Mouse (Mus musculus) intestine, postnatal 0 days (tissue): ENCODE results near the gene Tor1aip2. TPM values are rescaled to one million over a fixed set of nuclear protein-coding genes. Genes with fewer than 3 reads are reported as not detected.

ENCODE experiments used
- ATAC-seq: fragments of 200-750 bp; cut with Nextera tagmentation; 2 replicates; pipeline ENCODE4 v1.8.0; 2017; ENCODE audit warnings: mild to moderate bottlenecking, moderate TSS enrichment, moderate library complexity
- H3K27ac ChIP-seq: fragments of 300-500 bp; sonication (generic); 2 replicates; pipeline ENCODE4 v1.5.1; 2014; ENCODE audit warnings: mild to moderate bottlenecking, low read depth, low read length, moderate library complexity
- H3K27me3 ChIP-seq: fragments of 300-500 bp; sonication (generic); replicated peaks from 2 replicates; pipeline ENCODE4 v1.6.1; 2014; ENCODE audit warnings: low read length, mixed read lengths; ENCODE audit not compliant: control insufficient read depth, insufficient read depth
- H3K36me3 ChIP-seq: fragments of 300-500 bp; sonication (generic); 2 replicates; pipeline ENCODE4 v1.6.1; 2014; ENCODE audit warnings: mild to moderate bottlenecking, moderate library complexity; ENCODE audit not compliant: control insufficient read depth, insufficient read depth
- H3K4me1 ChIP-seq: fragments of 300-500 bp; sonication (generic); replicated peaks from 2 replicates; pipeline ENCODE4 v1.6.1; 2014; ENCODE audit warnings: antibody characterized with exemption, low read length, mixed read lengths; ENCODE audit not compliant: control insufficient read depth, insufficient read depth
- H3K4me2 ChIP-seq: fragments of 300-500 bp; sonication (generic); replicated peaks from 2 replicates; pipeline ENCODE4 v1.6.1; 2014; ENCODE audit warnings: low read depth, mild to moderate bottlenecking, moderate library complexity
- H3K4me3 ChIP-seq: fragments of 300-500 bp; sonication (generic); 2 replicates; pipeline ENCODE4 v1.5.1; 2014; ENCODE audit warnings: low read depth, low read length
- H3K9ac ChIP-seq: fragments of 300-500 bp; sonication (generic); 2 replicates; pipeline ENCODE4 v1.6.1; 2014; ENCODE audit warnings: mild to moderate bottlenecking, low read depth, low read length
- H3K9me3 ChIP-seq: fragments of 300-500 bp; sonication (generic); 2 replicates; pipeline ENCODE4 v1.6.1; 2016; ENCODE audit warnings: mixed run types; ENCODE audit not compliant: control insufficient read depth
- CTCF ChIP-seq: sonication (generic); IDR thresholded peaks from 2 replicates; pipeline ENCODE4 v1.5.1; 2016; ENCODE audit warnings: low read depth, mild to moderate bottlenecking, control low read depth, antibody characterized with exemption, moderate library complexity
- WGBS: fragments of 180-500 bp; shearing (Covaris S2); extraction: QIAGEN DNeasy Blood & Tissue Kit; methylation state at CpG from one replicate; pipeline ENCODE4 v1.1.7; 2014; 5-methylcytosine and 5-hydroxymethylcytosine counted together
- polyA plus RNA-seq: library from polyadenylated mRNA; unstranded; fragments of >200 nt; fragmentation: Nextera tagmentation; extraction: Ambion mirVana; gene quantifications from 2 replicates; pipeline ENCODE4 v1.2.1, GENCODE M21; 2015

Tor1aip2 gene
- polyA plus RNA-seq, 1 experiment from 2014 or later: 129 TPM

DNA sequence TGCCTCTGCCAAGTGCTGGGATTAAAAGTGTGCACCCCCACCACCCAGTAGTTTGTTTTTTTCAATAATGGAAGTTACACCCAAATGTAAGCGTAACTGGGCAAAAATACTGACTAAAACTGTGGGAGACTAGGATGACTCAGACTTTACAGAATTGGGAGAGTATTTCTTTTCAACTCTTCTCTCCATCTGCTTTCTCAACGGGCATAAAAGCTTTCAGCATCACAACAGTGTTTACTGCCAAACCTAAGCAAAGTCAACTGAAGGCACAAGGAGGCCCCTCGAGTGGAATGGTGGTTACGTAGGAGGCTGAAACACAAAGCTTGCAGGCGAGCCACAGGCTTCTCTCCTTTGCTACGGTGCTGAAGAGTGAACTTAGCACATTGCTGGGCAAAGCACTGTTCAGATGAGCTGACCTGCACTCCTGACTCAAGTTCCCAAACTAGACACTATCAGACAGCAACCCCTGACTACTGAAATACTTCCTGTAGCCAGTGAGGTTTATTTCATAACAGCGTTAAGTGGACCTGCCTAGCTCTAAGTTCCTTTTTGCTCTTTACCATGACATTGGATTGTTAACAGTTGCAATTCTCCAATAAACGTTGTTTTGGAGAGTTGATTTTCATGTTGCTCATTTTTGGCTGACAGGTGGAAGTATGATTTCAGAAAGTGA, 10.2 kb upstream of the Tor1aip2 start:
- Histone ChIP-seq H3K27me3 (no peaks in the 10 kb centered on the region), H3K9me3 (no peaks in the 10 kb centered on the region), H3K4me1 (no peaks in the 10 kb centered on the region), H3K4me3 (no peak overlapping the region), H3K9ac (no peak overlapping the region), H3K27ac (no peak overlapping the region), H3K36me3 (peaks cover 40% of the 10 kb centered on the region), H3K4me2 (no peak overlapping the region)
- TF ChIP-seq CTCF: no peak
- no peak for ATAC-seq
- WGBS: 80% methylated on average over 8 of the region's 8 CpGs

DNA sequence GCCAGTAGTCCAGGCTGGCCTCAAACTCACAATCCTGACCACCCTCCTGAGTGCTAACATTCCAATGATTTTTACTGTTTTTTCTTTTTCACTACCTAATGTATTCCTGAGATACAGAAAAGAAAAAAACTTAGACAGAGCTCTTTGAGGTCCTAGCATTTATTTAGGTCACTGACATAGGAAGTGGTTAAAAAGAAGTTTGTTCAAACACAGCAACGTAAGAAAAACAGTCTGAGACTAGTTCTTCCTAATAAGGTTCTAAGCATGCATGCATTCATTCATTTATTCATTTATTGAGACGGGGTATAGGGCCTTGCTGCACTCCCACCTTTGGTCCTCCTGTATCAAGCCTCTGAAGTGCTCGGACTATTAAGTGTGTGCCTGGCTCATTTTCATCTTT, 7.4 kb upstream of the Tor1aip2 start:
- no peak overlapping the region for H3K4me2 ChIP-seq
- H3K9me3 ChIP-seq: no peaks in the 10 kb centered on the region
- no peak for ATAC-seq
- H3K4me1 ChIP-seq: no peaks in the 10 kb centered on the region
- WGBS: 88% methylated on average over 3 of the region's 3 CpGs
- no peaks in the 10 kb centered on the region for H3K27me3 ChIP-seq
- H3K36me3 ChIP-seq: peaks cover 42% of the 10 kb centered on the region
- H3K9ac ChIP-seq: no peak overlapping the region
- no peak overlapping the region for H3K4me3 ChIP-seq
- H3K27ac ChIP-seq: no peak overlapping the region
- TF ChIP-seq CTCF: no peak

DNA sequence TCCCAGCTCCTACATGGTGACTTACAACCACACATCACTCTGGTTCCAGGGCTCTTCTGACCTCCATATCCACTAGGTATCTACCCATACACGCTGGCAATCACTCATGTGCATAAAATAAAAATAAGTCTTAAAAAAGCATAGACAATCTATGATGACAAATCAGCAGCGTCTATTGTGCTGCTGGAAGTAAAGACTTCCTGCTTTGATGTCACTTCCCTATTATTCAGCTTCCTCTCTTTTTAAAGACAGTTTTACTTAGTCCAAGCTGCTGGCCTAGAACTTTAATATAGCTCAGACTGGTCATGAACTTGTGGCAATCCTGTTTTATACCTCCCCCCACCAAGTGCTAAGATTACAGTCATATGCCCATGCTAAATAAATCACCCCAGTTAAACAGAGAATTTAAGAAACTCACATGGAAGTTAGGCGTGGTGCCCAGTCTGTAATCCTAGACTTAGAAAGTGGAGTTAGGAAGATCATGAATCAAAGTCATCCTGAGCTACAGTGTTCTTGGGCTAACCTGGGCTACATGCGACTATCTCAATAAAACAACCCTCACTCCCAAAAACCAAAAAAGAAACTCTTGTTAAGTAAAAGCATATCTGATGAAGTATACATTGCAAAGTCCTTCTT, 6.7 kb upstream of the Tor1aip2 start:
- H3K27me3 ChIP-seq: no peaks in the 10 kb centered on the region
- no peak overlapping the region for H3K9ac ChIP-seq
- no peak for TF ChIP-seq CTCF
- no peaks in the 10 kb centered on the region for H3K9me3 ChIP-seq
- H3K4me3 ChIP-seq: no peak overlapping the region
- no peak for ATAC-seq
- no peak overlapping the region for H3K27ac ChIP-seq
- no peak overlapping the region for H3K4me2 ChIP-seq
- peaks cover 46% of the 10 kb centered on the region for H3K36me3 ChIP-seq
- H3K4me1 ChIP-seq: no peaks in the 10 kb centered on the region
- WGBS: 85% methylated on average over 4 of the region's 4 CpGs

DNA sequence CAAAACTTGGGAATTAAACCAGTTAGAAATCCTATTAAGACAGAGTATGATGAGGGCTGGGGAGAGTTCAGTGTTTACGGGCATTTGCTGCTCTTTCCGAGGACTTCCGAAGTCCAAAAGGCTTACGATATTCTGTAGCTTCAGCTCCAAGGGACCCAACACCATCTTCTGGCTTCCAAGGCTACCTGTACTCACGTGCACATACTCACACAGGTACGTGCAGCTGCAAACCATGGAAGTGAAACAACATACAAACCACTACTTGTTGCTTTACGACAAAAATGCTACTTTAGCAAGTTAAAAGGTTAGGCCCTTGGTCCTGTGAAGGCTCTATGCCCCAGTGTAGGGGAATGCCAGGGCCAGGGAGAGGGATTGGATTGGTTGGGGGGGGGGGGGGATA, 1.3 kb upstream of the Tor1aip2 start:
- ATAC-seq: no peak
- no peak overlapping the region for H3K4me2 ChIP-seq
- no peak overlapping the region for H3K4me3 ChIP-seq
- H3K9ac ChIP-seq: no peak overlapping the region
- 92% methylated on average over 7 of the region's 7 CpGs for WGBS
- no peak for TF ChIP-seq CTCF
- no peaks in the 10 kb centered on the region for H3K9me3 ChIP-seq
- no peak overlapping the region for H3K27ac ChIP-seq
- no peaks in the 10 kb centered on the region for H3K4me1 ChIP-seq
- H3K27me3 ChIP-seq: no peaks in the 10 kb centered on the region
- peaks cover 32% of the 10 kb centered on the region for H3K36me3 ChIP-seq

DNA sequence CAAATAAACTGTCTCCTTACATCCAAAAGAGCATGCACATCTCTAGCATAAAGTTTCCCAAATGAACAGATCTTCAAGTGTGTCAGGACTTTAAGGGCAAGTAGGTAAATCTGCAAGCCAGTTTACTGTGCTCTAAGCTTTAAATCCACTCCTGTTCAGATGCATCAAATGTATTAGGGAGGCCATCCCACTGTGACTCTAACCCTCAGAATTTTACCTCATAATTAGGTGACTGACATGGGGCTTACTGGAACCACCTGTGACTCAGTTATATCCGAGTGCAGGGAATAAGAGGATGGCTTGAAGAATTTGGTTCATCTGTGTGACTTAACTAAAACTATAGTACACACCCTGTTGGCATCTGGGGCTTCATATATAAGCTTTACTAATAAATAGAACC, 542 bp upstream of the Tor1aip2 start:
- Histone ChIP-seq H3K4me3 (peak overlapping the region; percentile 88), H3K9me3 (no peaks in the 10 kb centered on the region), H3K27ac (no peak overlapping the region), H3K27me3 (no peaks in the 10 kb centered on the region), H3K4me1 (no peaks in the 10 kb centered on the region), H3K4me2 (peak overlapping the region; percentile 62), H3K9ac (peak overlapping the region; percentile 93; the same call in 1 of the 2 replicates), H3K36me3 (peaks cover 26% of the 10 kb centered on the region)
- 20% methylated on average over 1 of the region's 1 CpGs for WGBS
- no peak for TF ChIP-seq CTCF
- ATAC-seq: no peak

DNA sequence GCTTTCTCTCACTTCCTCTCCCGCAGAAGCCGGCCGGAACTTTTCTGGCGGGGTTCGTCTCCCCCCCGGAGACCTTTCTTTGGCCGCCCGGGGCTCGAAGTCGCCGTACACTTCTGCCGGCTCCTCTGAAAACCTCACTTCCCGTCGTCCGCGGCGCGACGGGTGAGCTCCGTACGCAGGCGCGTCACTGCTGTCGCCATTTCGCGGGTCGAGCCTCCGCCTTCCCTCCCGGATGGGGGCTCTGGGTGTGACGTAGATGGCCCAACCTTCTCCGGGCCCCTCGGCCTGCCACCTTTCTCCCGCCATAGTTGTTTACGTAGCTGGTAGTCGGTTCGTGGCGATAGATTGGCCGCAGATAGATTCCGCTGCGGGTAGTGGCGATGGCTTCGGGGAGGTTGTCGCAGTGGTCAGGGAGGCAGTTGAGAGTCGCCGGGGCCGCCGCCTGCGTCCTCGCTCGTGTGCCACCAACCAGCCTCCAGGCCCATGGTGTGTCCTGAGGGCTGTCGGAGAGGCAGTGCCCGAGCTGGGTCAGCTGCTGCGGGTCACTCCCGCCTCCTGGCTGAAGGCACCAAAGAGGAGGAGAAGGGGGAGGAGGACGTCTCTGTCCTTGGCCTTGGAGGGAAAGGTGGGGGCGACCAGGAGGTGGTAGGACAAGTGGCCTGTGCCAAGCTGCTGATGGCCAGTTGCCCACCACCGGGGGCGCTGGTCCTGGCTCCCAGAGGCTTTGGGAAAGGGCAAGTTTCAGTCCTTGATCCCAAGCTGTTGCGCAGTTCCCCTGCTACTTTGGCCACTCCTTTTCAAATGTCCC, 931 bp downstream of the Tor1aip2 start, which contains the start of gene Tor1aip1:
TSS of gene Tor1aip1 (minus strand) at position 551 of the 808 bp plus-strand sequence.
- WGBS: under 1% methylated on average over 59 of the region's 59 CpGs
- peak within 1 kb of the TSS; percentile 88 for H3K4me3 ChIP-seq
- no peaks in the 10 kb centered on the region for H3K4me1 ChIP-seq
- peak within 1 kb of the TSS; percentile 93 for H3K9ac ChIP-seq
- peak within 1 kb of the TSS; percentile 98 for H3K27ac ChIP-seq
- H3K4me2 ChIP-seq: peak within 1 kb of the TSS; percentile 62
- H3K27me3 ChIP-seq: no peaks in the 10 kb centered on the region
- ATAC-seq: peak; percentile 89
- peak; percentile 86 for TF ChIP-seq CTCF
- H3K36me3 ChIP-seq: peaks cover 16% of the 10 kb centered on the region
- no peaks in the 10 kb centered on the region for H3K9me3 ChIP-seq
